Mouse (Mus musculus) kidney, embryonic 16.5 days (tissue): Measurements from ENCODE around the gene Slit1. TPM values are rescaled to one million over a fixed set of nuclear protein-coding genes. Genes with fewer than 3 reads are reported as not detected.

Experiments used
- ATAC-seq: fragments of 200-750 bp; cut with Nextera tagmentation; 2 replicates; pipeline ENCODE4 v1.8.0; 2017; ENCODE audit warnings: moderate TSS enrichment; ENCODE audit not compliant: low FRiP score, low TSS enrichment
- H3K27ac ChIP-seq: fragments of 300-500 bp; sonication (generic); 2 replicates; pipeline ENCODE4 v1.5.1; 2014; ENCODE audit warnings: low read length
- H3K27me3 ChIP-seq: fragments of 300-500 bp; sonication (generic); 2 replicates; pipeline ENCODE4 v1.6.1; 2014; ENCODE audit warnings: low read length, control low read depth, mixed read lengths; ENCODE audit not compliant: insufficient read depth
- H3K36me3 ChIP-seq: fragments of 300-500 bp; sonication (generic); 2 replicates; pipeline ENCODE4 v1.6.1; 2014; ENCODE audit warnings: low read length, control low read depth, mixed read lengths; ENCODE audit not compliant: insufficient read depth
- H3K4me1 ChIP-seq: fragments of 300-500 bp; sonication (generic); 2 replicates; pipeline ENCODE4 v1.6.1; 2014; ENCODE audit warnings: low read length, control low read depth, mixed read lengths; ENCODE audit not compliant: insufficient read depth
- H3K4me2 ChIP-seq: fragments of 300-500 bp; sonication (generic); replicated peaks from 2 replicates; pipeline ENCODE4 v1.6.1; 2014; ENCODE audit warnings: low read depth, low read length
- H3K4me3 ChIP-seq: fragments of 300-500 bp; sonication (generic); 2 replicates; pipeline ENCODE4 v1.5.1; 2014; ENCODE audit warnings: mild to moderate bottlenecking, low read length
- H3K9ac ChIP-seq: fragments of 300-500 bp; sonication (generic); replicated peaks from 2 replicates; pipeline ENCODE4 v1.6.1; 2014; ENCODE audit warnings: low read length
- H3K9me3 ChIP-seq: fragments of 300-500 bp; sonication (generic); 2 replicates; pipeline ENCODE4 v1.6.1; 2016; ENCODE audit warnings: low read length, control low read depth
- WGBS: fragments of 180-500 bp; shearing (Covaris S2); extraction: QIAGEN DNeasy Blood & Tissue Kit; methylation state at CpG from one replicate; pipeline ENCODE4 v1.1.7; 2014; 5-methylcytosine and 5-hydroxymethylcytosine counted together
- polyA plus RNA-seq: library from polyadenylated mRNA; unstranded; fragments of >200 nt; fragmentation: Nextera tagmentation; extraction: Ambion mirVana; gene quantifications from 2 replicates; pipeline ENCODE4 v1.2.1, GENCODE M21; 2015

Gene Slit1
- polyA plus RNA-seq, 1 experiment from 2014 or later, result 6.4 TPM

- no peak overlapping the region for H3K9ac ChIP-seq
- no peak overlapping the region for H3K4me2 ChIP-seq
- no peaks in the 10 kb centered on the region for H3K36me3 ChIP-seq
- WGBS, result 21% methylated on average over 9 of the region's 9 CpGs
- no peak overlapping the region for H3K4me3 ChIP-seq
- H3K4me1 ChIP-seq, result no peaks in the 10 kb centered on the region
- no peaks in the 10 kb centered on the region for H3K27me3 ChIP-seq
- ATAC-seq, result peak; percentile 76
- H3K27ac ChIP-seq, result no peak overlapping the region
- 0 out of 2 replicates have a peak, but pooled peaks cover 3% of the 10 kb centered on the region for H3K9me3 ChIP-seq
These were observed 18.1 kb upstream of the Slit1 start for GRCm38 (mm10) chr19:41761529-41761928.

- 81% methylated on average over 6 of the region's 6 CpGs for WGBS
These were observed 16.3 kb upstream of the Slit1 start for GRCm38 (mm10) chr19:41759765-41760164.

GRCm38 (mm10) chr19:41759270-41759669 is 15.8 kb upstream of the Slit1 start:
- no peaks in the 10 kb centered on the region for H3K4me1 ChIP-seq
- no peak overlapping the region for H3K9ac ChIP-seq
- H3K27ac ChIP-seq, result no peak overlapping the region
- H3K4me3 ChIP-seq, result no peak overlapping the region
- H3K4me2 ChIP-seq, result no peak overlapping the region
- no peaks in the 10 kb centered on the region for H3K27me3 ChIP-seq
- ATAC-seq, result no peak
- 0 out of 2 replicates have a peak, but pooled peaks cover 3% of the 10 kb centered on the region for H3K9me3 ChIP-seq
- H3K36me3 ChIP-seq, result no peaks in the 10 kb centered on the region
- WGBS, result 83% methylated on average over 5 of the region's 5 CpGs

More at GRCm38 (mm10) chr19:41759765-41760164, 16.3 kb upstream of the Slit1 start:
- Histone ChIP-seq H3K36me3 (no peaks in the 10 kb centered on the region), H3K4me1 (no peaks in the 10 kb centered on the region), H3K27ac (no peak overlapping the region), H3K4me2 (no peak overlapping the region), H3K9ac (no peak overlapping the region), H3K4me3 (no peak overlapping the region), H3K27me3 (no peaks in the 10 kb centered on the region), H3K9me3 (0 out of 2 replicates have a peak, but pooled peaks cover 3% of the 10 kb centered on the region)
- ATAC-seq, result no peak

- Histone ChIP-seq H3K4me3 (no peak overlapping the region), H3K4me1 (peaks cover 6% of the 10 kb centered on the region; the same call in 1 of the 2 replicates), H3K27ac (no peak overlapping the region), H3K36me3 (no peaks in the 10 kb centered on the region), H3K9ac (no peak overlapping the region), H3K9me3 (no peaks in the 10 kb centered on the region), H3K4me2 (no peak overlapping the region), H3K27me3 (no peaks in the 10 kb centered on the region)
- no peak for ATAC-seq
- WGBS, result 74% methylated on average over 15 of the region's 15 CpGs
These were observed 11.3 kb upstream of the Slit1 start for GRCm38 (mm10) chr19:41754760-41755159.

- peaks cover 6% of the 10 kb centered on the region; the same call in 1 of the 2 replicates for H3K4me1 ChIP-seq
- 82% methylated on average over 11 of the region's 11 CpGs for WGBS
- no peak for ATAC-seq
- H3K4me2 ChIP-seq, result no peak overlapping the region
- H3K36me3 ChIP-seq, result no peaks in the 10 kb centered on the region
- no peak overlapping the region for H3K4me3 ChIP-seq
- H3K27ac ChIP-seq, result no peak overlapping the region
- H3K27me3 ChIP-seq, result no peaks in the 10 kb centered on the region
- no peaks in the 10 kb centered on the region for H3K9me3 ChIP-seq
- no peak overlapping the region for H3K9ac ChIP-seq
These were observed 8.4 kb upstream of the Slit1 start for GRCm38 (mm10) chr19:41751906-41752305.

GRCm38 (mm10) chr19:41747436-41747835 is 4.0 kb upstream of the Slit1 start:
- H3K36me3 ChIP-seq, result no peaks in the 10 kb centered on the region
- 91% methylated on average over 14 of the region's 14 CpGs for WGBS
- peaks cover 24% of the 10 kb centered on the region for H3K4me1 ChIP-seq
- no peak overlapping the region for H3K4me3 ChIP-seq
- peaks cover 11% of the 10 kb centered on the region for H3K27me3 ChIP-seq
- ATAC-seq, result no peak
- no peak overlapping the region for H3K4me2 ChIP-seq
- no peak overlapping the region for H3K9ac ChIP-seq
- no peak overlapping the region for H3K27ac ChIP-seq
- no peaks in the 10 kb centered on the region for H3K9me3 ChIP-seq

GRCm38 (mm10) chr19:41745941-41746557 is 2.6 kb upstream of the Slit1 start:
- H3K9me3 ChIP-seq, result no peaks in the 10 kb centered on the region
- H3K4me3 ChIP-seq, result no peak overlapping the region
- peak overlapping the region; percentile 75 for H3K27ac ChIP-seq
- H3K36me3 ChIP-seq, result no peaks in the 10 kb centered on the region
- peaks cover 23% of the 10 kb centered on the region for H3K4me1 ChIP-seq
- peaks cover 23% of the 10 kb centered on the region for H3K27me3 ChIP-seq
- peak; percentile 85 for ATAC-seq
- 32% methylated on average over 15 of the region's 15 CpGs for WGBS
- no peak overlapping the region for H3K4me2 ChIP-seq
- H3K9ac ChIP-seq, result no peak overlapping the region

GRCm38 (mm10) chr19:41738896-41739295 is 4.6 kb downstream of the Slit1 start:
- H3K27ac ChIP-seq, result no peak overlapping the region
- no peaks in the 10 kb centered on the region for H3K36me3 ChIP-seq
- peaks cover 27% of the 10 kb centered on the region for H3K4me1 ChIP-seq
- ATAC-seq, result no peak
- peaks cover 55% of the 10 kb centered on the region for H3K27me3 ChIP-seq
- WGBS, result 40% methylated on average over 4 of the region's 4 CpGs
- H3K9me3 ChIP-seq, result no peaks in the 10 kb centered on the region
- H3K4me3 ChIP-seq, result no peak overlapping the region
- no peak overlapping the region for H3K4me2 ChIP-seq
- no peak overlapping the region for H3K9ac ChIP-seq

- Histone ChIP-seq H3K9ac (no peak overlapping the region), H3K36me3 (no peaks in the 10 kb centered on the region), H3K9me3 (no peaks in the 10 kb centered on the region), H3K27me3 (peaks cover 54% of the 10 kb centered on the region), H3K4me2 (no peak overlapping the region), H3K4me3 (no peak overlapping the region), H3K4me1 (peaks cover 22% of the 10 kb centered on the region), H3K27ac (no peak overlapping the region)
- WGBS, result 28% methylated on average over 14 of the region's 14 CpGs
- no peak for ATAC-seq
These were observed 5.0 kb downstream of the Slit1 start for GRCm38 (mm10) chr19:41738429-41738805.

- peaks cover 18% of the 10 kb centered on the region for H3K4me1 ChIP-seq
- no peak overlapping the region for H3K4me3 ChIP-seq
- H3K4me2 ChIP-seq, result no peak overlapping the region
- no peaks in the 10 kb centered on the region for H3K36me3 ChIP-seq
- H3K9me3 ChIP-seq, result no peaks in the 10 kb centered on the region
- WGBS, result 7% methylated on average over 17 of the region's 18 CpGs
- peaks cover 48% of the 10 kb centered on the region for H3K27me3 ChIP-seq
- no peak overlapping the region for H3K27ac ChIP-seq
- ATAC-seq, result no peak
- H3K9ac ChIP-seq, result no peak overlapping the region
These were observed 5.6 kb downstream of the Slit1 start for GRCm38 (mm10) chr19:41737657-41738428.
